Mouse (Mus musculus) MEL (cell line): ENCODE results near the gene Fkbp10. TPM values are rescaled to one million over a fixed set of nuclear protein-coding genes. Genes with fewer than 3 reads are reported as not detected.

Experiments used
- DNase-seq: peaks from one replicate; pipeline ENCODE4 v3.0.0; 2011; ENCODE audit warnings: low read depth, low spot score
- H3K27ac ChIP-seq: 2 replicates; pipeline ENCODE4 v1.5.1; 2012; ENCODE audit warnings: low read depth, mild to moderate bottlenecking, control low read depth, low read length, moderate library complexity; ENCODE audit not compliant: control insufficient read depth
- H3K27me3 ChIP-seq, 2 experiments: fragments of 150-350 bp in 1 of 2; sonication (generic) in 1 of 2; 2 replicates each; pipeline ENCODE4 v1.6.1; 2012; ENCODE audit warnings: low read length in 2 of 2, mild to moderate bottlenecking in 2 of 2, improper control_type of control experiment in 1 of 2, moderate library complexity in 1 of 2; ENCODE audit not compliant: insufficient read depth in 2 of 2, control insufficient read depth in 1 of 2
- H3K36me3 ChIP-seq, 2 experiments: 2 replicates each; pipeline ENCODE4 v1.6.1; 2012 to 2014; ENCODE audit warnings: low read length in 2 of 2, improper control_type of control experiment in 1 of 2, inconsistent platforms in 1 of 2, mild to moderate bottlenecking in 1 of 2; ENCODE audit not compliant: insufficient read depth in 2 of 2, control insufficient read depth in 1 of 2
- H3K4me1 ChIP-seq, 2 experiments: fragments of 150-350 bp in 1 of 2; sonication (generic) in 1 of 2; 2 replicates each; pipeline ENCODE4 v1.6.1; 2012; ENCODE audit warnings: low read length in 2 of 2, improper control_type of control experiment in 1 of 2, mild to moderate bottlenecking in 1 of 2; ENCODE audit not compliant: insufficient read depth in 2 of 2, control insufficient read depth in 1 of 2
- H3K4me3 ChIP-seq, 2 experiments: fragments of 150-350 bp in 1 of 2; sonication (generic) in 1 of 2; 2 replicates each; pipeline ENCODE4 v1.5.1; 2012; ENCODE audit warnings: low read depth in 2 of 2, low read length in 2 of 2, mild to moderate bottlenecking in 2 of 2, moderate library complexity in 2 of 2, control low read depth in 1 of 2, improper control_type of control experiment in 1 of 2; ENCODE audit not compliant: control insufficient read depth in 1 of 2, insufficient read depth in 1 of 2
- H3K79me2 ChIP-seq: 2 replicates; pipeline ENCODE4 v1.6.1; 2012; ENCODE audit warnings: mild to moderate bottlenecking, low read length, moderate library complexity; ENCODE audit not compliant: control insufficient read depth, poor library complexity, insufficient read depth
- H3K9ac ChIP-seq: 2 replicates; pipeline ENCODE4 v1.6.1; 2012; ENCODE audit warnings: low read depth, mild to moderate bottlenecking, control low read depth, low read length, moderate library complexity; ENCODE audit not compliant: control insufficient read depth, poor library complexity, severe bottlenecking
- H3K9me3 ChIP-seq: fragments of 150-350 bp; sonication (generic); replicated peaks from 2 replicates; pipeline ENCODE4 v1.6.1; 2012; ENCODE audit warnings: mild to moderate bottlenecking, low read length, improper control_type of control experiment, moderate library complexity; ENCODE audit not compliant: insufficient read depth
- BHLHE40 ChIP-seq: IDR thresholded peaks from 2 replicates; pipeline ENCODE4 v1.6.1; 2012; ENCODE audit warnings: low read depth, mild to moderate bottlenecking, inconsistent platforms, low read length, improper control_type of control experiment, borderline replicate concordance
- CHD1 ChIP-seq: IDR thresholded peaks from 2 replicates; pipeline ENCODE4 v1.6.1; 2012; ENCODE audit warnings: low read depth, mild to moderate bottlenecking, inconsistent platforms, low read length, improper control_type of control experiment
- CHD2 ChIP-seq: IDR thresholded peaks from 2 replicates; pipeline ENCODE4 v1.6.1; 2011; ENCODE audit warnings: low read length, improper control_type of control experiment
- CTCF ChIP-seq, 3 experiments: IDR thresholded peaks in 2 of 3; conservative IDR thresholded peaks in 1 of 3; 2 replicates each; pipeline ENCODE4 v1.5.1; 2011 to 2012; ENCODE audit warnings: low read length in 3 of 3, low read depth in 2 of 3, mild to moderate bottlenecking in 2 of 3, improper control_type of control experiment in 1 of 3, inconsistent platforms in 1 of 3, mixed read lengths in 1 of 3, moderate library complexity in 1 of 3; ENCODE audit not compliant: control insufficient read depth in 1 of 3, insufficient read depth in 1 of 3, poor library complexity in 1 of 3, severe bottlenecking in 1 of 3
- E2F4 ChIP-seq: IDR thresholded peaks from 2 replicates; pipeline ENCODE4 v1.6.1; 2011; ENCODE audit warnings: low read depth, low read length, improper control_type of control experiment, borderline replicate concordance
- EP300 ChIP-seq, 2 experiments: IDR thresholded peaks; 2 replicates each; pipeline ENCODE4 v1.6.1; 2011; ENCODE audit warnings: improper control_type of control experiment in 2 of 2, low read length in 2 of 2, low read depth in 1 of 2, mild to moderate bottlenecking in 1 of 2
- ETS1 ChIP-seq: IDR thresholded peaks from 2 replicates; pipeline ENCODE4 v1.6.1; 2012; ENCODE audit warnings: low read depth, mild to moderate bottlenecking, inconsistent platforms, low read length, improper control_type of control experiment, moderate library complexity
- GABPA ChIP-seq: IDR thresholded peaks from 2 replicates; pipeline ENCODE4 v1.6.1; 2012; ENCODE audit warnings: low read depth, mild to moderate bottlenecking, inconsistent platforms, low read length, improper control_type of control experiment, moderate library complexity
- HCFC1 ChIP-seq: IDR thresholded peaks from 2 replicates; pipeline ENCODE4 v1.6.1; 2012; ENCODE audit warnings: low read depth, mild to moderate bottlenecking, inconsistent platforms, low read length, improper control_type of control experiment, moderate library complexity
- KAT2A ChIP-seq: conservative IDR thresholded peaks from 2 replicates; pipeline ENCODE4 v1.6.1; 2012; ENCODE audit warnings: low read depth, low read length, improper control_type of control experiment, inconsistent platforms
- MAZ ChIP-seq: IDR thresholded peaks from 2 replicates; pipeline ENCODE4 v1.6.1; 2012; ENCODE audit warnings: low read depth, mild to moderate bottlenecking, inconsistent platforms, low read length, improper control_type of control experiment
- MEF2A ChIP-seq: IDR thresholded peaks from 2 replicates; pipeline ENCODE4 v1.6.1; 2014; ENCODE audit warnings: low read depth, mild to moderate bottlenecking, inconsistent platforms, low read length, improper control_type of control experiment; ENCODE audit not compliant: poor library complexity, insufficient replicate concordance, severe bottlenecking; ENCODE audit errors: extremely low read depth
- MXI1 ChIP-seq: IDR thresholded peaks from 2 replicates; pipeline ENCODE4 v1.6.1; 2011; ENCODE audit warnings: mild to moderate bottlenecking, low read depth, low read length, improper control_type of control experiment
- MYC ChIP-seq: IDR thresholded peaks from 2 replicates; pipeline ENCODE4 v1.6.1; 2011; ENCODE audit warnings: low read depth, mild to moderate bottlenecking, low read length, improper control_type of control experiment, moderate library complexity
- SMC3 ChIP-seq: IDR thresholded peaks from 2 replicates; pipeline ENCODE4 v1.6.1; 2011; ENCODE audit warnings: low read depth, low read length, improper control_type of control experiment
- TBP ChIP-seq: IDR thresholded peaks from 2 replicates; pipeline ENCODE4 v1.8.0; 2011; ENCODE audit warnings: low read depth, low read length, improper control_type of control experiment
- USF1 ChIP-seq: IDR thresholded peaks from 2 replicates; pipeline ENCODE4 v1.6.1; 2014; ENCODE audit warnings: low read depth, mild to moderate bottlenecking, inconsistent platforms, low read length, improper control_type of control experiment, moderate library complexity
- ZKSCAN1 ChIP-seq: IDR thresholded peaks from 2 replicates; pipeline ENCODE4 v1.6.1; 2012; ENCODE audit warnings: low read depth, mild to moderate bottlenecking, inconsistent platforms, low read length, improper control_type of control experiment, moderate library complexity
- polyA plus RNA-seq, 2 experiments: library from polyadenylated mRNA; stranded (reverse) in 1 of 2; unstranded in 1 of 2; fragments of >175 nt in 1 of 2; fragments of >200 nt in 1 of 2; gene quantifications; 2 replicates each; pipeline versions ENCODE4 v1.2.1 to v1.2.4; 2012; ENCODE audit warnings: low replicate concordance in 2 of 2, low read depth in 1 of 2; ENCODE audit not compliant: insufficient read length in 2 of 2, insufficient read depth in 1 of 2, missing spikeins in 1 of 2
- total RNA-seq: library from RNA; depleted of rRNA; stranded (reverse); fragments of 300-350 nt; gene quantifications from 2 replicates; pipeline ENCODE4 v1.2.3, GENCODE M21; 2012

The Fkbp10 gene
- total and polyA plus RNA-seq, 3 experiments = 0.19 to 0.28 TPM; not detected in 1

DNA sequence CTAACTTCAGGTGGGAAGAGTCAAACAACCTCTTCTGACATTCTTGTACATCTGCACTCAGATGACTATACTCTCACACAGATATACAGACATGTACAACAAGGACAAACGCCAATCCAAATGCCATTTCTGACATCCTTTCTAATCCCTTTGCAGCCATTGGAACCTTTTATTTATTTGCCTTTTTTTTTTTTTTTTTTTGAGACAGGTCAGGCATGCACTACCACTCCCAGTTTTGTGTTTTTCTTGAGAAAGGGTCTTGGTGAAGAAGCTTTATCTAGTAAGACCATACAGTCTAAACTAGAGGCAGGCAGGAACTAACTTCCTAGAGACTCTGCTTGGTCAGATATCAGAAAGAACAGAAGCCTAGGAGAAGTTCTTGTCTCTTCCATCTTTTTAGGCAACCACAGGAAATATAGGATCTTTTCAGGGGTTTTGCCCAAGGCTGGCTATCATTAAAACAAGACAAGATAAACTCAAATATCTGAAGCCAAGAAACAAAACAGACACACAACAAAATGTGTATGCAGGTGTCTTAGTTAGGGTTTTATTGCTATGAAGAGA, 49.8 kb downstream of the Fkbp10 start (continued):
- TF ChIP-seq USF1 = no peak
- TF ChIP-seq ETS1 = peak; percentile 86
- TF ChIP-seq ZKSCAN1 = no peak; the same call in 1 of the 2 replicates
- TF ChIP-seq BHLHE40 = no peak; the same call in 1 of the 2 replicates
- no peak for TF ChIP-seq CHD1
- TF ChIP-seq KAT2A = no peak
- no peak for TF ChIP-seq SMC3
- no peak for TF ChIP-seq CHD2
- TF ChIP-seq TBP = no peak
- no peak for TF ChIP-seq MYC
- TF ChIP-seq GABPA = no peak
- TF ChIP-seq CTCF (IDR thresholded peaks at IDR 0.05 in 2 of 3, conservative IDR thresholded peaks at IDR 0.05 in 1 of 3; ENCODE audit: control insufficient read depth in 1 of 3, insufficient read depth in 1 of 3, low read depth in 2 of 3, low read length in 3 of 3, poor library complexity in 1 of 3, severe bottlenecking in 1 of 3) = no peak
- TF ChIP-seq MEF2A = no peak
- no peak; the same call in 1 of the 2 replicates for TF ChIP-seq MXI1

DNA sequence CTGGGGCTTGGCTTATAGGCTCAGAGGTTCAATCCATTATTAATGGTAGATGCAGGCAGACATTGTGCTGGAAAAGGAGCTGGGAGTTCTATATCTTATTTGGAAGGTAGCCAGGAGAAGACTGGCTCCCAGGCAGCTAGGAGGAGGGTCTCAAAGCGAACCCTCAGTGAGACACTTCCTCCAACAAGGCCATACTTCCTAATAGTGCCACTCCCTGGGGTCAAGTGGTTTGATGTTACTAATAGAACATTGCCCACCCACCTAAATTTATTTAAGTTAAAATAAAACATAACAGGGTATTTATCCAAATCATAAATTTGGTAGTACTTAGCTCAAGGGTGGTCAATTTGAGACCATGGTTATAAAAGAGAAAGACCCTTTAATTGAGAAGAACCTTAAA, 50.3 kb downstream of the Fkbp10 start:
- Histone ChIP-seq H3K9ac (no peak overlapping the region), H3K9me3 (no peaks in the 10 kb centered on the region)

DNA sequence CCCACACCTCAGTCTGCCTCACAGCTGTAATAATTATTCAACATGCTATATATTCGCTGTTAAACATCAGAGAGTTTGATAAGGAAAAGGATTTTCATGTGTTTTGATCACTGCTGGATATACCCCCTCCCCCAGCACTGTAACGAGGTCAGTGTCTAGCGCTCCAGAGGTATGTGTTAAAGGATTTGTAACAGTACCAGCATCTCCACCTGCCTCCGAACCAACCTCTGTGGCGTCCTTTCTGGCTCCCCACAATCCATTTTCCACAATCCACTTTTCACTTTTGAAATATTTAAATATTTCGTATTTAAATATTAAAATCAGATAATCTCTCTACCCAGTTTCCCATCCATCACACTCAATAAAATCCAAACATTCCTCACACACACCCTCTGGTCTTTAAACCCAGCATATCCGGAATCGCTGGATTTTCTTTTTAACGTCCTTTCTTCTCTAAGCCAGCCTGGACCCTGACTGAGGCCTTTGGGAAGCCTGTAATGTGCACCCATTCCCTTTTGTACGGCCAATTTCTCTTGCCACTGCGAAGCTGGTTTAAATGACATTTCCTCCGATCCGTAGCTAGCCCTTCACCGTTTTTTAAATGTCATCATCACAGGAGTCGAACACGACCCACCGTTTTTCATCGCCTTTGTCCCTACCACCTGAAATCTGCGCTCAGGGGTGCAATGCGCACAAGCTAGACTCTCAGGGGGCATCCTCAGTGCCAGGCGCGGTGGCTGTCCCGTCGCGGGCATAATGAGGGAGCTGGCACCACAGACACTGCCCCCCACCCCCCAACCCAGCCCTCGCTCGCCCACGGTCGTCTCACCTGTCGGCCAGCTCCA, 56.1 kb downstream of the Fkbp10 start:
- H3K9ac ChIP-seq = peak overlapping the region; percentile 85
- peaks cover 7 to 45% of the 10 kb centered on the region in 2 experiments for H3K36me3 ChIP-seq
- 0 out of 2 replicates have a peak, but pooled peaks have one; percentile 21 for TF ChIP-seq TBP
- TF ChIP-seq CTCF (IDR thresholded peaks at IDR 0.05 in 2 of 3, conservative IDR thresholded peaks at IDR 0.05 in 1 of 3; ENCODE audit: control insufficient read depth in 1 of 3, insufficient read depth in 1 of 3, low read depth in 2 of 3, low read length in 3 of 3, poor library complexity in 1 of 3, severe bottlenecking in 1 of 3) = no peak
- peak in 1 of 2 experiments; percentile 29; a peak in 1 of 4 replicates for TF ChIP-seq EP300 (IDR thresholded peaks at IDR 0.05; ENCODE audit: low read depth in 1 of 2, low read length in 2 of 2)
- H3K9me3 ChIP-seq = no peaks in the 10 kb centered on the region
- H3K79me2 ChIP-seq = peaks cover 50% of the 10 kb centered on the region
- peaks cover 15 to 27% of the 10 kb centered on the region in 2 experiments for H3K4me1 ChIP-seq
- no peaks in the 10 kb centered on the region for H3K27me3 ChIP-seq
- no peak overlapping the region for H3K27ac ChIP-seq
- peak; percentile 44 for DNase-seq
- H3K4me3 ChIP-seq = peak overlapping the region; percentile 76 to 91

More for the DNA sequence above, 50.3 kb downstream of the Fkbp10 start:
- no peak for DNase-seq
- no peak for TF ChIP-seq SMC3
- TF ChIP-seq HCFC1 = 0 out of 2 replicates have a peak, but pooled peaks have one; percentile 10
- no peak for TF ChIP-seq E2F4
- 0 out of 2 replicates have a peak, but pooled peaks have one; percentile 28 for TF ChIP-seq MAZ
- peak; percentile 84; the same call in 1 of the 2 replicates for TF ChIP-seq CHD1
- no peaks in the 10 kb centered on the region for H3K27me3 ChIP-seq
- H3K36me3 ChIP-seq = peaks cover 21 to 55% of the 10 kb centered on the region in 2 experiments
- H3K79me2 ChIP-seq = peaks cover 63% of the 10 kb centered on the region
- peak overlapping the region; percentile 86 for H3K27ac ChIP-seq
- H3K4me3 ChIP-seq = no peak overlapping the region; a peak in 1 of 4 replicates
- peaks cover 24 to 35% of the 10 kb centered on the region in 2 experiments for H3K4me1 ChIP-seq
